Mouse (Mus musculus) T-helper 2 cell (primary cell): ENCODE data around the gene D3Ertd254e.
"Not testable (repeated sequence)": the region's sequence is repeated elsewhere in the genome, so short reads cannot be mapped to it uniquely, and the experiment has no call there.

Experiments used
- in situ Hi-C: fragments of 300-600 bp; cut with MboI, MseI; formaldehyde crosslinking; loops from one replicate; pipeline ENCODE4 v1.15.1; 2025; ENCODE audit warnings: high pct_unique_total_duplicates

The D3Ertd254e gene

GRCm38 (mm10) chr3:36150934-36151686, at the start of gene D3Ertd254e:
Gene D3Ertd254e, plus strand, starts transcription at chr3:36151017.
- in situ Hi-C loops: no loop called here

GRCm38 (mm10) chr3:36116076-36116475, 34.7 kb upstream of the D3Ertd254e start:
- in situ Hi-C loops: no loop called here

- in situ Hi-C loops: no loop called here
Observed at GRCm38 (mm10) chr3:36119684-36120548, 30.9 kb upstream of the D3Ertd254e start.

- in situ Hi-C loops: not testable (repeated sequence)
Observed at GRCm38 (mm10) chr3:36126176-36126575, 24.6 kb upstream of the D3Ertd254e start.

- in situ Hi-C loops: no loop called here
Observed at GRCm38 (mm10) chr3:36136152-36136551, 14.7 kb upstream of the D3Ertd254e start.

GRCm38 (mm10) chr3:36137560-36137959, 13.3 kb upstream of the D3Ertd254e start:
- in situ Hi-C loops: no loop called here

GRCm38 (mm10) chr3:36138171-36138660, 12.6 kb upstream of the D3Ertd254e start:
- in situ Hi-C loops: no loop called here

GRCm38 (mm10) chr3:36138996-36139395, 11.8 kb upstream of the D3Ertd254e start:
- in situ Hi-C loops: no loop called here

- in situ Hi-C loops: no loop called here
Observed at GRCm38 (mm10) chr3:36150537-36150933, 282 bp upstream of the D3Ertd254e start.

- in situ Hi-C loops: no loop called here
Observed at GRCm38 (mm10) chr3:36155268-36155667, 4.5 kb downstream of the D3Ertd254e start.

- in situ Hi-C loops: no loop called here
Observed at GRCm38 (mm10) chr3:36170670-36171210, 19.9 kb downstream of the D3Ertd254e start.

GRCm38 (mm10) chr3:36171348-36171747, 20.5 kb downstream of the D3Ertd254e start:
- in situ Hi-C loops: no loop called here

- in situ Hi-C loops: no loop called here
Observed at GRCm38 (mm10) chr3:36173761-36174160, 22.9 kb downstream of the D3Ertd254e start.

- in situ Hi-C loops: loop anchor here (10.0 kb wide), 1 partner anchor 263 kb away; no protein-coding TSS in a partner anchor
Observed at GRCm38 (mm10) chr3:36181519-36181918, 30.7 kb downstream of the D3Ertd254e start.

GRCm38 (mm10) chr3:36186510-36186909, 35.7 kb downstream of the D3Ertd254e start:
- in situ Hi-C loops: loop anchor here (10.0 kb wide), 1 partner anchor 258 kb away; no protein-coding TSS in a partner anchor

- in situ Hi-C loops: loop anchor here (10.0 kb wide), 1 partner anchor 256 kb away; no protein-coding TSS in a partner anchor
Observed at GRCm38 (mm10) chr3:36189243-36189642, 38.4 kb downstream of the D3Ertd254e start.

GRCm38 (mm10) chr3:36201098-36201497, 50.3 kb downstream of the D3Ertd254e start:
- in situ Hi-C loops: no loop called here

- in situ Hi-C loops: no loop called here
Observed at GRCm38 (mm10) chr3:36202932-36203331, 52.1 kb downstream of the D3Ertd254e start.

- in situ Hi-C loops: no loop called here
Observed at GRCm38 (mm10) chr3:36207520-36208264, 56.9 kb downstream of the D3Ertd254e start.

- in situ Hi-C loops: loop anchor here (5.0 kb wide), 1 partner anchor 232 kb away; no protein-coding TSS in a partner anchor
Observed at GRCm38 (mm10) chr3:36209776-36210555, 59.1 kb downstream of the D3Ertd254e start.
